28 mouse cellular contexts compared by ENCODE assay signal in genomic region chr6:117220831-117221345, GRCm38 (mm10). TPM values are rescaled to one million over a fixed set of nuclear protein-coding genes. Genes with fewer than 3 reads are reported as not detected.
A peak's percentile ranks its signal among the peaks of the same experiment; 100 is the strongest.
DNase-seq lines count a peak whose midpoint lies in the region; ATAC-seq and TF ChIP-seq lines count a peak whose summit lies in the region.
"Had no signal": no experiment of that assay in that cellular context is flagged by ENCODE, and none has a peak within 500 bp of the region (broad histone marks: within the 10 kb centered on the region; RNA-seq: fewer than 3 reads in every experiment).

No protein-coding gene starts in this region.

- TF ChIP-seq CTCF in midbrain, postnatal 0 days (IDR thresholded peaks at IDR 0.05), result no peak

- peak; percentile 60 for DNase-seq in heart, embryonic 10.5 days (ENCODE audit: low spot score)
- DNase-seq in heart, adult 8-10 months (ENCODE audit: low spot score), result no peak
- DNase-seq in kidney, postnatal 10 days, result no peak
- peak; percentile 38 for DNase-seq in embryo, embryonic 11 days
- peak; percentile 17 for DNase-seq in embryonic facial prominence, embryonic 11.5 days (ENCODE audit: low spot score)
- no peak for DNase-seq in midbrain, postnatal 0 days (ENCODE audit: low spot score)
- DNase-seq: adrenal gland, adult 2 months; adrenal gland, postnatal 36 days; B cell, adult 2 months; cerebellum, adult 18-20 months; kidney, adult 2 months; layer of hippocampus, adult 9-11 months; liver, postnatal 0 days; midbrain, embryonic 14.5 days; retina, postnatal 1 day; right cerebral cortex, postnatal 14 days had no signal

- H3K36me3 ChIP-seq in heart, embryonic 10.5 days, result no peaks in the 10 kb centered on the region
- H3K36me3 ChIP-seq in kidney, embryonic 16.5 days (ENCODE audit: insufficient read depth, low read length), result no peaks in the 10 kb centered on the region
- H3K36me3 ChIP-seq in embryonic facial prominence, embryonic 11.5 days (replicated peaks; ENCODE audit: control insufficient read depth, insufficient read depth, low read depth, low read length), result no peaks in the 10 kb centered on the region
- no peaks in the 10 kb centered on the region for H3K36me3 ChIP-seq in midbrain, postnatal 0 days (ENCODE audit: insufficient read depth, low read length)
- H3K36me3 ChIP-seq: forebrain, embryonic 15.5 days; heart, embryonic 12.5 days; limb, embryonic 12.5 days; neural tube, embryonic 15.5 days; stomach, embryonic 15.5 days had no signal

- H3K4me2 ChIP-seq in kidney, embryonic 16.5 days (replicated peaks; ENCODE audit: low read depth, low read length), result no peak overlapping the region
- no peak overlapping the region for H3K4me2 ChIP-seq in embryonic facial prominence, embryonic 11.5 days (ENCODE audit: low read depth, low read length)
- H3K4me2 ChIP-seq in midbrain, postnatal 0 days (ENCODE audit: low read depth, low read length, poor library complexity, severe bottlenecking), result no peak overlapping the region
- H3K4me2 ChIP-seq: forebrain, embryonic 15.5 days; heart, embryonic 12.5 days; limb, embryonic 12.5 days; liver, embryonic 11.5 days; neural tube, embryonic 15.5 days; stomach, embryonic 15.5 days had no signal

- no peak overlapping the region; the same call in 1 of the 2 replicates for H3K27ac ChIP-seq in heart, embryonic 10.5 days
- peak overlapping the region; percentile 28; the same call in 1 of the 2 replicates for H3K27ac ChIP-seq in kidney, embryonic 16.5 days (ENCODE audit: low read length)
- H3K27ac ChIP-seq in embryonic facial prominence, embryonic 11.5 days (replicated peaks; ENCODE audit: low read depth, low read length), result no peak overlapping the region
- H3K27ac ChIP-seq in midbrain, postnatal 0 days (ENCODE audit: low read depth, low read length), result no peak overlapping the region
- H3K27ac ChIP-seq: forebrain, embryonic 15.5 days; limb, embryonic 12.5 days; macrophage; neural tube, embryonic 15.5 days; stomach, embryonic 15.5 days had no signal

- no peaks in the 10 kb centered on the region; the same call in 1 of the 2 replicates for H3K27me3 ChIP-seq in heart, embryonic 10.5 days (ENCODE audit: insufficient read depth, poor library complexity, severe bottlenecking)
- no peaks in the 10 kb centered on the region for H3K27me3 ChIP-seq in kidney, embryonic 16.5 days (ENCODE audit: insufficient read depth, low read length)
- no peaks in the 10 kb centered on the region for H3K27me3 ChIP-seq in embryonic facial prominence, embryonic 11.5 days (ENCODE audit: control insufficient read depth, insufficient read depth, low read length)
- H3K27me3 ChIP-seq in midbrain, postnatal 0 days (ENCODE audit: insufficient read depth, low read length), result no peaks in the 10 kb centered on the region
- H3K27me3 ChIP-seq: forebrain, embryonic 15.5 days; heart, embryonic 12.5 days; limb, embryonic 12.5 days; neural tube, embryonic 15.5 days; stomach, embryonic 15.5 days had no signal

- 81% methylated on average over 11 of the region's 11 CpGs for WGBS in heart, embryonic 10.5 days
- 32% methylated on average over 11 of the region's 11 CpGs for WGBS in kidney, embryonic 16.5 days
- 27% methylated on average over 11 of the region's 11 CpGs for WGBS in embryonic facial prominence, embryonic 11.5 days
- 81% methylated on average over 11 of the region's 11 CpGs for WGBS in midbrain, postnatal 0 days

- ATAC-seq in kidney, embryonic 16.5 days (ENCODE audit: low FRiP score, low TSS enrichment), result no peak
- ATAC-seq in embryonic facial prominence, embryonic 11.5 days (replicated peaks; ENCODE audit: insufficient number of reproducible peaks, low FRiP score, low TSS enrichment, low read depth), result no peak
- no peak for ATAC-seq in midbrain, postnatal 0 days (ENCODE audit: low FRiP score)
- ATAC-seq in CD4-positive, CD25-positive, alpha-beta regulatory T cell, adult 4 months, result no peak
- ATAC-seq: activated CD4-positive, CD25-positive, alpha-beta regulatory T cell, adult 4 months; forebrain, embryonic 15.5 days; hindbrain, embryonic 16.5 days; liver, postnatal 0 days had no signal

- peaks cover 20% of the 10 kb centered on the region for H3K4me1 ChIP-seq in heart, embryonic 10.5 days
- peaks cover 13% of the 10 kb centered on the region for H3K4me1 ChIP-seq in kidney, embryonic 16.5 days (ENCODE audit: insufficient read depth, low read length)
- peaks cover 3% of the 10 kb centered on the region for H3K4me1 ChIP-seq in embryonic facial prominence, embryonic 11.5 days (ENCODE audit: control insufficient read depth, insufficient read depth, low read length)
- no peaks in the 10 kb centered on the region for H3K4me1 ChIP-seq in midbrain, postnatal 0 days (ENCODE audit: insufficient read depth, low read length)
- H3K4me1 ChIP-seq: forebrain, embryonic 15.5 days; neural tube, embryonic 15.5 days; stomach, embryonic 15.5 days had no signal

- no peak overlapping the region for H3K4me3 ChIP-seq in heart, embryonic 10.5 days
- no peak overlapping the region for H3K4me3 ChIP-seq in kidney, embryonic 16.5 days (ENCODE audit: low read length)
- no peak overlapping the region for H3K4me3 ChIP-seq in embryonic facial prominence, embryonic 11.5 days (ENCODE audit: low read depth, low read length)
- H3K4me3 ChIP-seq in midbrain, postnatal 0 days (ENCODE audit: low read depth, low read length), result no peak overlapping the region
- H3K4me3 ChIP-seq: forebrain, embryonic 15.5 days; heart, embryonic 12.5 days; limb, embryonic 12.5 days; neural tube, embryonic 15.5 days; stomach, embryonic 15.5 days had no signal

- H3K9me3 ChIP-seq in heart, embryonic 10.5 days, result no peaks in the 10 kb centered on the region
- no peaks in the 10 kb centered on the region for H3K9me3 ChIP-seq in kidney, embryonic 16.5 days (ENCODE audit: low read length)
- H3K9me3 ChIP-seq in embryonic facial prominence, embryonic 11.5 days (replicated peaks; ENCODE audit: control insufficient read depth, low read length), result no peaks in the 10 kb centered on the region
- no peaks in the 10 kb centered on the region for H3K9me3 ChIP-seq in midbrain, postnatal 0 days (ENCODE audit: low read length)
- H3K9me3 ChIP-seq: forebrain, embryonic 15.5 days; heart, embryonic 12.5 days; limb, embryonic 12.5 days; neural tube, embryonic 15.5 days; stomach, embryonic 15.5 days had no signal

- H3K9ac ChIP-seq in kidney, embryonic 16.5 days (replicated peaks; ENCODE audit: low read length), result no peak overlapping the region
- H3K9ac ChIP-seq in embryonic facial prominence, embryonic 11.5 days (replicated peaks; ENCODE audit: low read length), result no peak overlapping the region
- no peak overlapping the region for H3K9ac ChIP-seq in midbrain, postnatal 0 days (replicated peaks; ENCODE audit: low read length, poor library complexity, severe bottlenecking)
- H3K9ac ChIP-seq: forebrain, embryonic 15.5 days; heart, embryonic 12.5 days; limb, embryonic 12.5 days; liver, postnatal 0 days; neural tube, embryonic 15.5 days; stomach, embryonic 15.5 days had no signal

RNA-seq across cellular contexts. Expression of gene Cxcl12, which starts 52.6 kb away (rescaled TPM):
- polyA plus RNA-seq in heart, embryonic 10.5 days (2016; fragmentation: Nextera tagmentation; extraction: Ambion mirVana), result 112 and 121 TPM in 2 replicates
- total RNA-seq in heart, adult 8-10 months (2022), result 100 to 1,000 TPM in 3 of 4 experiments, 10 to 100 TPM in 1; 98.2 to 127 (median 109) TPM
- polyA plus RNA-seq in kidney, embryonic 16.5 days (2015; fragmentation: Nextera tagmentation; extraction: Ambion mirVana), result 152 and 162 TPM in 2 replicates
- 147 TPM in 2 replicates for polyA plus RNA-seq in embryonic facial prominence, embryonic 11.5 days (2014; fragmentation: Nextera tagmentation; extraction: Ambion mirVana)
- total RNA-seq in midbrain, postnatal 0 days (2014; rRNA removed), result 27.8 and 32.8 TPM in 2 replicates
- 68.2 and 79.0 TPM in 2 replicates for polyA plus RNA-seq in midbrain, postnatal 0 days (2015; fragmentation: Nextera tagmentation; extraction: Ambion mirVana)
- polyA plus RNA-seq in CD4-positive, CD25-positive, alpha-beta regulatory T cell, adult 4 months (2017; shearing (Covaris generic)), result not detected
- total RNA-seq: CH12.LX had no signal
- polyA plus RNA-seq: activated CD4-positive, CD25-positive, alpha-beta regulatory T cell, adult 4 months had no signal

Comparison
In these comparisons a context has a peak if more than half of its experiments do, and no peak if none do; other contexts are left out.
1. DNase-seq: peak in heart, embryonic 10.5 days (single experiment), embryo, embryonic 11 days (single experiment) and embryonic facial prominence, embryonic 11.5 days (single experiment); none in heart, adult 8-10 months (single experiment), kidney, postnatal 10 days (single experiment) and midbrain, postnatal 0 days (single experiment).
2. RNA of gene Cxcl12, which starts 52.6 kb away (polyA plus RNA-seq): 152 to 162 TPM in kidney, embryonic 16.5 days, 147 TPM in embryonic facial prominence, embryonic 11.5 days, 112 to 121 TPM in heart, embryonic 10.5 days and 68.2 to 79.0 TPM in midbrain, postnatal 0 days; not detected in CD4-positive, CD25-positive, alpha-beta regulatory T cell, adult 4 months; every median in the first group is over 10 times any median in the second.